Mouse (Mus musculus): ENCODE results near the gene Cd276. TPM values are rescaled to one million over a fixed set of nuclear protein-coding genes. Genes with fewer than 3 reads are reported as not detected.
A peak's percentile ranks its signal among the peaks of the same experiment; 100 is the strongest.

Gene Cd276
- polyA plus RNA-seq, 1 experiment, result 9.3 TPM

- peaks cover 62% of the 10 kb centered on the region for H3K4me1 ChIP-seq (ENCODE audit: control insufficient read depth, insufficient read depth, low read length)
- peak overlapping the region; percentile 16 for H3K4me3 ChIP-seq (ENCODE audit: insufficient read depth, low read length)
- TF ChIP-seq CTCF (IDR thresholded peaks at IDR 0.05; ENCODE audit: low read depth, low read length) (peak; percentile 25; the same call in 1 of the 2 replicates), POLR2A (IDR thresholded peaks at IDR 0.05; ENCODE audit: borderline replicate concordance, low read depth, low read length) (no peak)
- 0 out of 2 replicates have a peak overlapping the region, but pooled peaks have one; percentile 1 for H3K27ac ChIP-seq (ENCODE audit: insufficient read depth, low read depth, low read length)
These were observed 3.2 kb downstream of the Cd276 start for GRCm38 (mm10) chr9:58552083-58552482.

GRCm38 (mm10) chr9:58550928-58551327, 4.3 kb downstream of the Cd276 start:
- Histone ChIP-seq H3K27ac (ENCODE audit: insufficient read depth, low read depth, low read length) (no peak overlapping the region), H3K4me3 (ENCODE audit: insufficient read depth, low read length) (no peak overlapping the region), H3K4me1 (ENCODE audit: control insufficient read depth, insufficient read depth, low read length) (peaks cover 72% of the 10 kb centered on the region)
- no peak for TF ChIP-seq POLR2A (IDR thresholded peaks at IDR 0.05; ENCODE audit: borderline replicate concordance, low read depth, low read length)
- no peak for TF ChIP-seq CTCF (IDR thresholded peaks at IDR 0.05; ENCODE audit: low read depth, low read length)

DNA sequence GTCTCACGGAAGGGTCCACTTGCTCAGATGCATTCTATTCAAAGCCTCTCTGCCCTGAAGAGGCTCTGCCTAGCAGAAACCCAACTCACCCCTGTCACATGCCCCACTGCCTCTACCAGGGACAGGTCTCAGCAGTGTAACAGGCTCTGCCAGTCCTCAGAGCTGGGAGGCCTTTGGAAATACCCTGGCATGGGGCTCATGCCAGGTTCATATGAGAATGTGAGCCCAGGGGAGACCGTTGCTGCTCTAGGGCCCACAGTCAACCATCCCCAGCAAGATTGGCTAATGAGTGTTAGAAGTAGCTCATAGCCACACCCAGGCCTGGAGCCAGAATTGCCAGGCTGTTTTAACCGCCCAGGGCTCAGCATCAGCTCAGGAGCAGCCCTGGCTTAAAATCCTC, 5.5 kb downstream of the Cd276 start:
- no peak overlapping the region for H3K27ac ChIP-seq (ENCODE audit: insufficient read depth, low read depth, low read length)
- TF ChIP-seq CTCF (IDR thresholded peaks at IDR 0.05; ENCODE audit: low read depth, low read length) (no peak), POLR2A (IDR thresholded peaks at IDR 0.05; ENCODE audit: borderline replicate concordance, low read depth, low read length) (no peak)
- no peak overlapping the region for H3K4me3 ChIP-seq (ENCODE audit: insufficient read depth, low read length)
- peaks cover 77% of the 10 kb centered on the region for H3K4me1 ChIP-seq (ENCODE audit: control insufficient read depth, insufficient read depth, low read length)

- Histone ChIP-seq H3K27ac (ENCODE audit: insufficient read depth, low read depth, low read length) (no peak overlapping the region), H3K4me1 (ENCODE audit: control insufficient read depth, insufficient read depth, low read length) (peaks cover 74% of the 10 kb centered on the region), H3K4me3 (ENCODE audit: insufficient read depth, low read length) (no peak overlapping the region)
- TF ChIP-seq POLR2A (IDR thresholded peaks at IDR 0.05; ENCODE audit: borderline replicate concordance, low read depth, low read length) (no peak), CTCF (IDR thresholded peaks at IDR 0.05; ENCODE audit: low read depth, low read length) (no peak)
These were observed 6.3 kb downstream of the Cd276 start for GRCm38 (mm10) chr9:58548897-58549296.

- H3K4me3 ChIP-seq (ENCODE audit: insufficient read depth, low read length), result no peak overlapping the region
- no peak overlapping the region for H3K27ac ChIP-seq (ENCODE audit: insufficient read depth, low read depth, low read length)
- H3K4me1 ChIP-seq (ENCODE audit: control insufficient read depth, insufficient read depth, low read length), result peaks cover 70% of the 10 kb centered on the region
- TF ChIP-seq CTCF (IDR thresholded peaks at IDR 0.05; ENCODE audit: low read depth, low read length), result no peak
- TF ChIP-seq POLR2A (IDR thresholded peaks at IDR 0.05; ENCODE audit: borderline replicate concordance, low read depth, low read length), result no peak
These were observed 8.4 kb downstream of the Cd276 start for GRCm38 (mm10) chr9:58546630-58547360.

DNA sequence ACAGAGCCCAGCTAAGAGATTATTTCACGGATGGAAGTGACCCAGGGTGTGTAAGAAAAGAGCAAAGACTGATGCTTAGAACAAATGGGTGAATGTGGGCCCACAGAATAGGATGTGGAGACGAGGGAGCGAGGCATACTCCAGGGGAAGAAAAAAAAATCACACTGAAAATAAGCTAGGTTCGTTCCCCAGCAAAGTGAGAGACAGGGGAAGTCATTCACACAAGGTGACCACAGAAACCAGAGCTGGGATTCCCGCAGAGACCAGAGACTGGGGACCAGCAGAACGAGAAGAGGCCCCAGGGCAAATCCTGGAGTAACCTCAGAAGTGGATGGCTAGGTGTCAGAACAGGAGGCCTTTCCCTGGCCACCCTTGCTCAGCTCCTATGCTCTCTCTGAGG, 9.8 kb downstream of the Cd276 start:
- Histone ChIP-seq H3K4me3 (ENCODE audit: insufficient read depth, low read length) (peak overlapping the region; percentile 54), H3K27ac (ENCODE audit: insufficient read depth, low read depth, low read length) (peak overlapping the region; percentile 80), H3K4me1 (ENCODE audit: control insufficient read depth, insufficient read depth, low read length) (peaks cover 73% of the 10 kb centered on the region)
- no peak for TF ChIP-seq CTCF (IDR thresholded peaks at IDR 0.05; ENCODE audit: low read depth, low read length)
- TF ChIP-seq POLR2A (IDR thresholded peaks at IDR 0.05; ENCODE audit: borderline replicate concordance, low read depth, low read length), result no peak

GRCm38 (mm10) chr9:58544879-58545324, 10.3 kb downstream of the Cd276 start:
- peaks cover 70% of the 10 kb centered on the region for H3K4me1 ChIP-seq (ENCODE audit: control insufficient read depth, insufficient read depth, low read length)
- peak overlapping the region; percentile 80 for H3K27ac ChIP-seq (ENCODE audit: insufficient read depth, low read depth, low read length)
- TF ChIP-seq CTCF (IDR thresholded peaks at IDR 0.05; ENCODE audit: low read depth, low read length) (no peak), POLR2A (IDR thresholded peaks at IDR 0.05; ENCODE audit: borderline replicate concordance, low read depth, low read length) (no peak)
- peak overlapping the region; percentile 54 for H3K4me3 ChIP-seq (ENCODE audit: insufficient read depth, low read length)

DNA sequence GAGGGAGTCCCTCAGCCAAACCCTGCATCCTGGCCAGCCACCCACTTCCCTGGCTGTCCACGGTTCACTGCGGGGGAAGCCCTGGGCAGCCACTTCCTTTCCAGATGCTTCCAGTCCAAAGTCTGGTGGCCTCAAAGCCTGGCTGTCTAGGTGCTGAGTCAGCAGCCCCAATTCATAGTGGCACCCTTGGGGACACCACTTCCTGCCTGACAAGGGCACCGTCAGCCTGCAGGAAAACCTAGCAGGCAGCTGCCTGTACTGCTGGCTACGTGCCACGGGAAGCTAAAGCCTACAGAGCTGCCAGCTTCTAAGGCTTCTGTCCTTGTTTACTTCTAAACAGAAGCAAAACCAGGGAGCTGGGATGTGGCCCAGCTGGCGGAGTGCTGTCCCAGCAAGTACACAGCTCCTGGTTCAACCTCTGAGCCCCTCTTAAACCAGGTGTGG, 13.3 kb downstream of the Cd276 start:
- Histone ChIP-seq H3K27ac (ENCODE audit: insufficient read depth, low read depth, low read length) (peak overlapping the region; percentile 71), H3K4me1 (ENCODE audit: control insufficient read depth, insufficient read depth, low read length) (peaks cover 59% of the 10 kb centered on the region), H3K4me3 (ENCODE audit: insufficient read depth, low read length) (no peak overlapping the region)
- TF ChIP-seq POLR2A (IDR thresholded peaks at IDR 0.05; ENCODE audit: borderline replicate concordance, low read depth, low read length) (no peak), CTCF (IDR thresholded peaks at IDR 0.05; ENCODE audit: low read depth, low read length) (no peak)

DNA sequence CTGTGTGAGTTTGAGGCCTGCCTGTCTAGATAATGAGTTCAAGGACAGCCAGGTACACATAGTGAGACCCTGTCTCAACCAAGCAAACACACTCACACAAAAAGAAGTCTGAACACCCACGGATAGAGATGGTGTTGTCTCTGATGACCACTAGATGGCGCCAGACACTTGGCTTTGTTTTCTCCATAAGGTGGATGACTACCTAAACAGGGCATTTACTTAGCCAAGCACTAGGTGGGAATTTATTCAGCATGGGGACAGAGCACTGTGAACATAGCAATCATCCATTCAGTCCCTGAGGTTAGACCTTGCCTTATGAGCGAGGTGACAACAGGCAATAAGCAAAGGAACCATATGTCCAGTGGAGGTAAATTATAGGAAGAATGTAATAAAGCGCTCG, 15.4 kb downstream of the Cd276 start:
- Histone ChIP-seq H3K4me1 (ENCODE audit: control insufficient read depth, insufficient read depth, low read length) (peaks cover 58% of the 10 kb centered on the region), H3K4me3 (ENCODE audit: insufficient read depth, low read length) (no peak overlapping the region), H3K27ac (ENCODE audit: insufficient read depth, low read depth, low read length) (no peak overlapping the region)
- no peak for TF ChIP-seq POLR2A (IDR thresholded peaks at IDR 0.05; ENCODE audit: borderline replicate concordance, low read depth, low read length)
- TF ChIP-seq CTCF (IDR thresholded peaks at IDR 0.05; ENCODE audit: low read depth, low read length), result no peak

- TF ChIP-seq CTCF (IDR thresholded peaks at IDR 0.05; ENCODE audit: low read depth, low read length) (no peak), POLR2A (IDR thresholded peaks at IDR 0.05; ENCODE audit: borderline replicate concordance, low read depth, low read length) (no peak)
- Histone ChIP-seq H3K27ac (ENCODE audit: insufficient read depth, low read depth, low read length) (peak overlapping the region; percentile 63), H3K4me3 (ENCODE audit: insufficient read depth, low read length) (no peak overlapping the region), H3K4me1 (ENCODE audit: control insufficient read depth, insufficient read depth, low read length) (peaks cover 51% of the 10 kb centered on the region)
These were observed 17.5 kb downstream of the Cd276 start for GRCm38 (mm10) chr9:58537774-58538173.
